Mouse (Mus musculus): Measurements from ENCODE around the gene Gm11627.

The Gm11627 gene

GRCm38 (mm10) chr11:102602816-102603495 is 23.7 kb upstream of the Gm11627 start:
- no peak for DNase-seq (ENCODE audit: low read depth)

DNA sequence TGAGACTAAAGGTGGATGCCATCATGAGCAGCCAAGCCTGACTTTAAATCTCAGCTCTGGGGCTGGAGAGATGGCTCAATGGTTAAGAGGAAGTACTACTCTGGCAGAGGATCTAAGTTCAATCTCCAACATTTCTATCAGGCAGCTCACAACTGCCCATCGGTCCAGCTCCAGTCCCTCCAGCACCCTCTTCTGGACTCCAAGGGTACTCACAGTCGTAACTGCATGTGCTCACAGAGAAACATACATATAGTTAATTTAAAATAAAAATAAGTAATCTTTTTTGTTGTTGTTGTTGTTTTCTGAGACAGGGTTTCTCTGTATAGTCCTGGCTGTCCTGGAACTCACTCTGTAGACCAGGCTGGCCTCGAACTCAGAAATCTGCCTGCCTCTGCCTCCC is 20.7 kb upstream of the Gm11627 start:
- DNase-seq (ENCODE audit: low read depth), result no peak

DNA sequence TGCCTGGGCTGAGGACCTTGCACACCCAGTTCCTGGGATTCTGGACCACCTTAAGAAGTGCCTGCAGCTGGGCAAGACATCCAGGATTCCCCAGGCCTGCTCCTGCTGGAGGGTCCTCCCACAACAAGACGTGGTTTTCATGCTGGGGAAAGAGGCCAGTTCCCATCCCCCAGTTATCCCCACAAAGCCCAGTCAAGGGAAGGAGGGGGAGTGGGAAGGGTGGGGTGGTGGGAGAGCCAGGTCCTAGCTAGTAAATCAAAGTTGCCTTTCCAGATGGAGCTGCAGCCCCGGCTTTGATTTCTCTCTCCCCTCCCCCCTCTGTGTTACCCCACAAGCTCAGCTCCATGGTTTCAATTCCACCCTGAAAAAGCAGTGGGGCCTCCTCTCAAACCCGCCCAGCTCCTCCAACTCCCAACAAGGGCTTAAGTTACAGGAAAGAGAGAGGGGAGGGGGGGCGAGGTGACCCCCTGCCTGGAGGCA is 16.1 kb upstream of the Gm11627 start:
- no peak for DNase-seq (ENCODE audit: low read depth)

GRCm38 (mm10) chr11:102587554-102587953 is 8.3 kb upstream of the Gm11627 start:
- DNase-seq (ENCODE audit: low read depth), result no peak

- no peak for DNase-seq (ENCODE audit: low read depth)
Measured at GRCm38 (mm10) chr11:102586445-102587130, 7.3 kb upstream of the Gm11627 start.

GRCm38 (mm10) chr11:102582736-102583135 is 3.5 kb upstream of the Gm11627 start:
- DNase-seq (ENCODE audit: low read depth), result no peak

- DNase-seq (ENCODE audit: low read depth), result no peak
Measured at GRCm38 (mm10) chr11:102582016-102582610, 2.9 kb upstream of the Gm11627 start.

DNA sequence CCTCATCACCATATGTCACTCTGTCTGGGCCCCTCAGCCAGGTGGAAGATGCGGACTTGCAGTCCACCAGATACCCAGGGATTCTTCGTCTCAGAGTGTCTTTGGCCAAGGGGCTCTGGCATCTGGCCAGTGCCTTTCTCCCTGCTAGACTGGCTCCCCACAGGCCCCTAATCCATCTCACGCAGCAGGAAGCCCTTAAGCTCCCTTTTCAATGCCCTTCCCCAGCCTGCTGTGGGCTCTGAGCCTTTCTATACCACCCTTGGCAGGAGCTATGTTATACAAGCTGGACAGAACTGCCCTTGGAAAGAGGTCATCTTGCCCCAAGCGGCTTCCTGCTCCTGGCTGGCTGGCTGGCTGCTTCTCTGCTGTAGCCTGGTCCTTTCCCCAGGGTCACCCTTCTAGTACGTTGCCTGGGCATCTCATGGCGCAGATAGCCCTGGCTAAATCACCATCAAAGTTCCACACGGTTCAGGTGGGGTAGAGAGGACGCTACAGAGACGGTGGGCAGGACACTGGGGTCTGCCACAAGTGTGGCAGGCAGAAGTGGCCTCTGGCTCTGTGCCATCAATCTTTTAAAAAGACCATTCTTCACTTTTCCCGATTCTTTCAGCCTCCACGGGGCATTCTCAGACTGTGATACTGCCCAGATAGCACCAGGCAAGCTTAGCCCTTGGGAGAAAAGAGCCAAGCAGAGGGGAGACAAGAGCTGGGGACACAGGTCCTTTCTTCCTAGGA is 2.2 kb upstream of the Gm11627 start:
- DNase-seq (ENCODE audit: low read depth), result no peak

GRCm38 (mm10) chr11:102580034-102580330 is 721 bp upstream of the Gm11627 start:
- DNase-seq (ENCODE audit: low read depth), result no peak

- DNase-seq (ENCODE audit: low read depth), result peak; percentile 73
Measured at GRCm38 (mm10) chr11:102578341-102579118, 731 bp downstream of the Gm11627 start.

- no peak for DNase-seq (ENCODE audit: low read depth)
Measured at GRCm38 (mm10) chr11:102576050-102576754, 3.1 kb downstream of the Gm11627 start.

- no peak for DNase-seq (ENCODE audit: low read depth)
Measured at GRCm38 (mm10) chr11:102575034-102575433, 4.2 kb downstream of the Gm11627 start.

GRCm38 (mm10) chr11:102572866-102573663 is 6.2 kb downstream of the Gm11627 start:
- peak; percentile 87 for DNase-seq (ENCODE audit: low read depth)

DNA sequence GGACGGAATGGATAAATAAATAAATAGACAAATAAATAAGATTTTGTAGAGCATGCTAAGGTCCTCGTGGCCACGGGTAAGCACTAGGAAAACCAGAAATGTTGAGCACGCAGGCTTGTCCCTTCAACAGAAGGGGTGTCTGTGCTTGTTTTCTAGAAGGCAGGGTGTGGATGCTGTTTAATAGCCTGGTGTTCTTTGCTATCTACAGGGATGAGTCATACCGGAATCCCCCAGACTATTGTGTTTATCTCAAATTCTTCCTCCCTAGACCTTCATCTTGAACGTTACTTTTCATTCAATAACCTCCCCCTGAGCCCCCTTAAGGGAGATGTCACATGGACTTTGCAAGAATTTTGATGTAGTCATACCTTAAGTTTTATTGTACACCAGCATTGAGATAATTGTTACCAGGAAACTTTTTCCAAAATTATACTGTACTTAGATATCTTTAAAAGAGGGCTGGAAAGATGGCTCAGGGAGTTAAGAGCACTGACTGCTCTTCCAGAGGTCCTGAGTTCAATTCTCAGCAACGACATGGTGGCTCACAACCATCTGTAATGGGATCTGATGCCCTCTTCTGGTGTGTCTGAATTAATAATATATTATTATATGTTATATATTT is 10.4 kb downstream of the Gm11627 start:
- no peak for DNase-seq (ENCODE audit: low read depth)

DNA sequence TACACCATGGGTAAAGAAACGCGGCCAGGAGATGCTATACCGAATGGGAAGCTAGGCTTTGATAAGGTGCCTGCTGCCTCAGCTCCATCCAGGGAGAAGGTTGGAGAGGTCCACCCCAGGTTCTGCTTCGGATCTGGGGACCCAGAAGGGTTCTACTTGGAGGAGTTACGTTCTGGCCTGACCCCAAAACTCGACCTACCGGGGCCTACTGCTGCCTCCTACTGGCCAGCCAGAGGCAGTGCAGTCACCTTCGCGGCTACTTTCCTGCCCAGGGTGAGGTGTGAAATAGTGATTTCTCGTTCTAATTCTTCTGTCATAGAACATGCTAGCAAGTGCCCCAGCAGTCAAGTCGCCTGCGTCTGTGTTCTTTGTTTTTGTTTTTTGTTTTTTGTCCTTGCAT is 11.1 kb downstream of the Gm11627 start:
- DNase-seq (ENCODE audit: low read depth), result no peak

- no peak for DNase-seq (ENCODE audit: low read depth)
Measured at GRCm38 (mm10) chr11:102567723-102568122, 11.5 kb downstream of the Gm11627 start.

- DNase-seq (ENCODE audit: low read depth), result no peak
Measured at GRCm38 (mm10) chr11:102567157-102567556, 12.1 kb downstream of the Gm11627 start.

DNA sequence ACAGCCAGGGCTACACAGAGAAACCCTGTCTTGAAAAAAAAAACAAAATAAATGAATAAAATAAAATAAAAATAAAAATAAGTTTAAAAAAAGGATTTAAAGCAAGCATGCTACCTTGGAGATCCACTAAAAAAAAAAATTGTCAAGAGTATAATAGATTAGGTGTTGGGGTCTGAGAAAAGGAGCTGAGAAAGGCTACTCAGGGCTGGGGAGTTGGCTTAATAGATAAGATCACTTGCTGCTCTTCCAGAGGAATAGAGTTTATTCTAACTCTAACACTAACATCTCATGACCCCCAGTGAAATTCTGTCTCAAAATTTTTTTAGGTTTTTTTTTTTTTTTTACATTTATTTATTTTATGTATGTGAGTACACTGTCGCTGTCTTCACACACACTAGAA is 13.0 kb downstream of the Gm11627 start:
- no peak for DNase-seq (ENCODE audit: low read depth)

- no peak for DNase-seq (ENCODE audit: low read depth)
Measured at GRCm38 (mm10) chr11:102565741-102566140, 13.5 kb downstream of the Gm11627 start.

Measured in c-Kit-positive CD71-positive TER-119-negative erythroid progenitor cells, embryonic 14.5 days (primary cell).